Mouse (Mus musculus) liver (tissue): ENCODE data around the gene Mrps23.

ENCODE experiments used
- DNase-seq: peaks from one replicate; pipeline ENCODE4 v3.0.0-alpha.2; 2020; ENCODE audit warnings: mixed read lengths

Mrps23 gene

GRCm38 (mm10) chr11:88203712-88204532, at the start of gene Mrps23:
Gene Mrps23, plus strand, starts transcription at chr11:88204388.
- peak; percentile 92 for DNase-seq

GRCm38 (mm10) chr11:88154500-88154899, 49.7 kb upstream of the Mrps23 start:
- DNase-seq = no peak

- DNase-seq = no peak
These were observed 48.7 kb upstream of the Mrps23 start for GRCm38 (mm10) chr11:88155451-88155850.

GRCm38 (mm10) chr11:88155998-88156397, 48.2 kb upstream of the Mrps23 start:
- DNase-seq = no peak

GRCm38 (mm10) chr11:88156403-88156802, 47.8 kb upstream of the Mrps23 start:
- no peak for DNase-seq

GRCm38 (mm10) chr11:88158842-88159246, 45.3 kb upstream of the Mrps23 start:
- DNase-seq = no peak

- DNase-seq = no peak
These were observed 44.8 kb upstream of the Mrps23 start for GRCm38 (mm10) chr11:88159389-88159788.

- no peak for DNase-seq
These were observed 43.9 kb upstream of the Mrps23 start for GRCm38 (mm10) chr11:88160316-88160715.

- DNase-seq = peak; percentile 54
These were observed 43.1 kb upstream of the Mrps23 start for GRCm38 (mm10) chr11:88161051-88161581.

GRCm38 (mm10) chr11:88161651-88162362, 42.4 kb upstream of the Mrps23 start:
- DNase-seq = peak; percentile 82

GRCm38 (mm10) chr11:88162740-88163139, 41.4 kb upstream of the Mrps23 start:
- DNase-seq = no peak

GRCm38 (mm10) chr11:88164213-88164723, 39.9 kb upstream of the Mrps23 start:
- DNase-seq = no peak

GRCm38 (mm10) chr11:88164801-88165377, 39.3 kb upstream of the Mrps23 start:
- no peak for DNase-seq

GRCm38 (mm10) chr11:88165683-88166364, 38.4 kb upstream of the Mrps23 start:
- DNase-seq = no peak

GRCm38 (mm10) chr11:88166471-88166870, 37.7 kb upstream of the Mrps23 start:
- DNase-seq = no peak

- no peak for DNase-seq
These were observed 35.6 kb upstream of the Mrps23 start for GRCm38 (mm10) chr11:88168611-88169010.

GRCm38 (mm10) chr11:88169531-88170040, 34.6 kb upstream of the Mrps23 start:
- no peak for DNase-seq

- no peak for DNase-seq
These were observed 33.6 kb upstream of the Mrps23 start for GRCm38 (mm10) chr11:88170606-88171005.

- no peak for DNase-seq
These were observed 32.2 kb upstream of the Mrps23 start for GRCm38 (mm10) chr11:88171876-88172442.

GRCm38 (mm10) chr11:88172601-88173325, 31.4 kb upstream of the Mrps23 start:
- peak; percentile 44 for DNase-seq

- DNase-seq = no peak
These were observed 30.7 kb upstream of the Mrps23 start for GRCm38 (mm10) chr11:88173386-88174025.
